Mouse (Mus musculus) embryonic facial prominence, embryonic 12.5 days (tissue): ENCODE data around the gene Sox8. TPM values are rescaled to one million over a fixed set of nuclear protein-coding genes. Genes with fewer than 3 reads are reported as not detected.

ENCODE experiments used
- ATAC-seq: fragments of 200-750 bp; cut with Nextera tagmentation; 2 replicates; pipeline ENCODE4 v1.8.0; 2017; ENCODE audit not compliant: insufficient number of reproducible peaks, insufficient read depth, low FRiP score, low TSS enrichment
- H3K27ac ChIP-seq: fragments of 300-500 bp; sonication (generic); 2 replicates; pipeline ENCODE4 v1.5.1; 2016; ENCODE audit warnings: mild to moderate bottlenecking
- H3K27me3 ChIP-seq: fragments of 300-500 bp; sonication (generic); 2 replicates; pipeline ENCODE4 v1.6.1; 2016; ENCODE audit warnings: mild to moderate bottlenecking, moderate library complexity
- H3K36me3 ChIP-seq: fragments of 300-500 bp; sonication (generic); 2 replicates; pipeline ENCODE4 v1.6.1; 2016; ENCODE audit warnings: mild to moderate bottlenecking
- H3K4me1 ChIP-seq: fragments of 300-500 bp; sonication (generic); 2 replicates; pipeline ENCODE4 v1.6.1; 2016
- H3K4me2 ChIP-seq: fragments of 300-500 bp; sonication (generic); replicated peaks from 2 replicates; pipeline ENCODE4 v1.6.1; 2016; ENCODE audit warnings: mild to moderate bottlenecking, moderate library complexity
- H3K4me3 ChIP-seq: fragments of 300-500 bp; sonication (generic); 2 replicates; pipeline ENCODE4 v1.5.1; 2016; ENCODE audit warnings: mild to moderate bottlenecking
- H3K9ac ChIP-seq: fragments of 300-500 bp; sonication (generic); 2 replicates; pipeline ENCODE4 v1.6.1; 2016; ENCODE audit warnings: mild to moderate bottlenecking, moderate library complexity
- H3K9me3 ChIP-seq: fragments of 300-500 bp; sonication (generic); 2 replicates; pipeline ENCODE4 v1.6.1; 2016; ENCODE audit warnings: mild to moderate bottlenecking, moderate library complexity
- WGBS: fragments of 180-500 bp; shearing (Covaris S2); methylation state at CpG from one replicate; pipeline ENCODE4 v1.1.7; 2016; 5-methylcytosine and 5-hydroxymethylcytosine counted together
- polyA plus RNA-seq: library from polyadenylated mRNA; unstranded; fragments of >200 nt; fragmentation: Nextera tagmentation; extraction: Ambion mirVana; gene quantifications from 2 replicates; pipeline ENCODE4 v1.2.1, GENCODE M21; 2016

Gene Sox8
- 11.8 and 13.2 TPM in 2 replicates for polyA plus RNA-seq

DNA sequence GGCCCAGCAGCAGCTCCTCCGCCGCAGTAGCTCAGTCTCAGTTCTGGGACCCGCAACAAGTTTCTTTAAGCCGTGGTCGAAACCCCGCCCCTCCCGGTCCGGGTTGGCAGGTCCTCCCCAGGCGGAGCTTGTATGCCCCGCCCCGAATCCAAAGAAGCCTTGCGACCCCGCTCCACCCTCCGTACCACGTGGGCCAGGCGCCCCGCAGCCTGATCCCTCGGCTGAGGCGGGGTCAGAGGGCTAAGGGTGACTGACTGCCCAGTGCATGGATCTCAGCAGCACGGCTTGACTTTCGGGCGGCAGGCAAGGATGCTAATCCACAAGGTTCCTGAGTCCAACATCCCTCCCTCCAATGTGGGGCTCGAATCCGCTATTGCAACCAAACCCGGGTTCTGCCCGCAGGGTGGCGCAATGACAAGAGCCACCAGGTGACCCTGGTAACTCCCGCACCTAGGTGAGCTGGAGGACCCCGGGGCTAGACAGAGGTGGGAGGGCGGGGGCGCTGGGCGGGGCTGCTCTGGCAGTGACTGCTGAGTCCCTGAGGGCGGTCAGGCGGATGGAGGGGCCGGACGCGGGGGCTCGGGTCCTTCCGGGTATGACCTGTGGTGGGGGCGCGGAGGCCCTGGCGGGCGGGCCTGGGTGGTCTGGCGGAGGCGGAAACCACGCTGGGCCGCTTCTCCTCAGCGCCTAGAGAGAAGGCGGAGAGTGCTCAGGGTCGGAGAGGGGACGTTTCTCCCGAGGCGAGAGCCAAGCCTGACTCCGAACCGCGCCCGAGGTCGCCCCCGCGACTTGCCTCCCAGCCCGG lies at the start of gene Sox8:
Sox8 (minus strand) TSS at position 39 of the 805 bp plus-strand sequence.
- Histone ChIP-seq H3K9me3 (no peaks in the 10 kb centered on the region), H3K4me2 (peak within 1 kb of the TSS; percentile 98), H3K36me3 (0 out of 2 replicates have a peak, but pooled peaks cover 3% of the 10 kb centered on the region), H3K4me1 (peaks cover 35% of the 10 kb centered on the region), H3K27me3 (peaks cover 29% of the 10 kb centered on the region), H3K9ac (peak within 1 kb of the TSS; percentile 60), H3K27ac (0 out of 2 replicates have a peak within 1 kb of the TSS, but pooled peaks have one; percentile 12), H3K4me3 (peak within 1 kb of the TSS; percentile 48)
- under 1% methylated on average over 61 of the region's 61 CpGs for WGBS
- peak; percentile 63 for ATAC-seq

DNA sequence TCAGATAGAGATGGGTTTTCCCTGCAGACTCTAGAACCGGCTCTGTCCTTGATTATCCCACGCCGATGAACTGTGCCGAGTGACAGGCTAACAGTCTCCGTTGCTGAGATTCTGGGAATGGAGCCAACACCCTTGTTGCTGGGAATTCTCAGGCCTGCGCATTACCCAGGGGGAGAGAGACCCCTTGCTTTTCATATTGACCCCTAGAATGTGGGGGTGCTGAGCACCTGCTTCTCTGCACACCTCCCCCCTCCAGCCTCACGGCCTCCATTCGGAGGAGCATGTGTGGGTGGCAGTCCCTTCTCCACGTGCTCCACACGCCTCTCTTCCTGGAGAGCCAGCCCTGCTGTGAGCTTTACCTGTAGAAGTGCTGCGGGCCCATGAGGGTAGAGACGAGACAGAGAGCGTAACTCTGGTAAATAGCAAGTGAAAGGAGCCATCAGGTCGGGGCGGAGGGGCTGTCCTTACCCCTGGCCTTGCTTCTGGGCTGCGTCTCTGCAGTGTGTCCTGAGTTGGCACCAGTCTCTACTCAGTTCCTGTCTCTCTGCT lies 48.1 kb upstream of the Sox8 start:
- Histone ChIP-seq H3K27ac (peak overlapping the region; percentile 72; the same call in 1 of the 2 replicates), H3K36me3 (peaks cover 12% of the 10 kb centered on the region; the same call in 1 of the 2 replicates)
- WGBS, result 45% methylated on average over 16 of the region's 16 CpGs

DNA sequence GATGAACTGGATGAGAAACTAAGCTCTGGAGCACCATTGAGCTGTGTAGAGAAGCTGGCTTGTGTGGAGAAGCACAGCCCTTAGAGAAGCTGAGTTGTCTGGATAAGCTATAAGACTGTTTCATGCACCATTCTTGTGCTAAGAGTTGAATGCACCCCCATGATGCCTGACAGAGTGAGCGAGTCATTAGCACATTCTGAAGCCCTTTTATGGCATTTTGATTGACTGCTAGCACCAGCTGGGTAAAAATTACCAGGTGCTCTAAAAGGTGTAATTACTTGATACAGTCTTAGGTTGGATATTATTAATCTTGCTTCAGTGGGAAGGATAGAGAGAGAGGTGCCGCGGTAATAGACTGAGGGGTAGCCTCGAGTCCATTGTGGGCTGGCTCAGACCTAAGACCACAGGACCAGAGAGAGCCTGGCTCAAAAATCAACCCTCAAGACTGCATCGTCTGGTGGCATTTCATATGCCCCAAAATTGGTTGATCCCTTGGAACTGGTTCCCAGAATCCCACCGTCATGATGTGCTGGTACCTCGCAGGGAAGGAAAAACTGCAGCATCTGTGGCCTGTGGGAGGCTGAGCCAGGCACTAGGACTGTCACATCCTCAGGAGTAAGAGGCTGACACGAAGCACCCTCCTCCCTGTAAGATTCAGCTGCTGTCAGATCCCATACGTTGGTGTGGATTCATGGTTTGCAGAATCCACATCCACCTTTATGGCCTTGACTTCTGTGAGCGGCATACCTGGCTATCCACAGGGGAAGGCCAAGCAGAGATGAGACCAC lies 44.4 kb upstream of the Sox8 start:
- 88% methylated on average over 10 of the region's 10 CpGs for WGBS
- Histone ChIP-seq H3K36me3 (peaks cover 21% of the 10 kb centered on the region; the same call in 1 of the 2 replicates), H3K9ac (no peak overlapping the region), H3K4me1 (peaks cover 27% of the 10 kb centered on the region), H3K4me3 (no peak overlapping the region), H3K27ac (no peak overlapping the region), H3K9me3 (no peaks in the 10 kb centered on the region), H3K27me3 (no peaks in the 10 kb centered on the region), H3K4me2 (no peak overlapping the region)
- no peak for ATAC-seq

More for the DNA sequence above, 48.1 kb upstream of the Sox8 start:
- no peak overlapping the region for H3K4me3 ChIP-seq
- no peaks in the 10 kb centered on the region for H3K27me3 ChIP-seq
- H3K9ac ChIP-seq, result no peak overlapping the region
- peaks cover 28% of the 10 kb centered on the region for H3K4me1 ChIP-seq
- H3K9me3 ChIP-seq, result no peaks in the 10 kb centered on the region
- no peak overlapping the region for H3K4me2 ChIP-seq
- ATAC-seq, result peak; percentile 29; the same call in 1 of the 2 replicates

DNA sequence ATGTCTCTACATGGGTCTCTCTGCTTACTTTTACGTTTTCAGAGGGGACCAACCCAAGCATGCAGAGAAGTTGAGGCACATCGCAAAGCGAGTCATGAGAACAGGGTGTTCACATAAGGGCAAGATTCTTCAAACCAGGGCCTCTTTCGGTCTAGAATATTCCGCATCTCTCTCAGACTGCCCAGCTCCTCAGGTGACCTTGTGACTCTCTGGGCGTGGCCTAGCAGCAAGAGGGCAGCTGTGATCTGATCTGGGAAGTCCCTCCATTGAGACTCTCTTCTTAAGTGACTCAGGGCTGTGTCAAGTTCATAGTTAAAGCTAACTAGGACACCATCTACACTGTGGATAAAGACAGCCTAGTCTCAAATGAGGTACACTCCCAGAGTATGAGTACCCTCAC lies 42.8 kb upstream of the Sox8 start:
- no peak for ATAC-seq
- Histone ChIP-seq H3K4me2 (no peak overlapping the region), H3K9me3 (no peaks in the 10 kb centered on the region), H3K4me1 (peaks cover 29% of the 10 kb centered on the region), H3K9ac (no peak overlapping the region), H3K27me3 (no peaks in the 10 kb centered on the region), H3K4me3 (no peak overlapping the region), H3K27ac (no peak overlapping the region), H3K36me3 (peaks cover 21% of the 10 kb centered on the region; the same call in 1 of the 2 replicates)
- WGBS, result 94% methylated on average over 6 of the region's 6 CpGs

DNA sequence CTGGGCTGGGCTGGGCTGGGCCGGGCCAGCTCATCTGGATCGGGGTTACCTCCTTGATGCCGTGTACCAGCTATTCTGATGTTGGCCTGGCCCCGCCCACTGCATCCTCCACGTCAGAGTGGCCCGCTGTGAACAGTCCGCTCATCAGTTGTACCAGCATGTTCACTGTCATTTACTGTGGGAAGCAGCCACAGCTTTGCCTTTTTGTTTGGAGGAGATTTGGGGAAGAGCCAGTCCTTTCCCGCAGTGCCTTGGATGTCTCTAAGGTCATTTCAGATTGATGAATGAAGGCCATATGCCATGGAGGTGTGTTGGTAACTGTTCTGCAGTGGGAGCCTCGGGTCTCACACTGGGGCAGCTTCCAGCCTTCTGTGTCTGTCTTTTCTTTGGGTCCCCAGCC lies 42.1 kb upstream of the Sox8 start:
- Histone ChIP-seq H3K36me3 (peaks cover 21% of the 10 kb centered on the region; the same call in 1 of the 2 replicates), H3K4me2 (no peak overlapping the region), H3K4me3 (no peak overlapping the region), H3K4me1 (peaks cover 22% of the 10 kb centered on the region), H3K9ac (no peak overlapping the region), H3K9me3 (no peaks in the 10 kb centered on the region), H3K27ac (no peak overlapping the region), H3K27me3 (no peaks in the 10 kb centered on the region)
- no peak for ATAC-seq
- WGBS, result 87% methylated on average over 9 of the region's 9 CpGs

DNA sequence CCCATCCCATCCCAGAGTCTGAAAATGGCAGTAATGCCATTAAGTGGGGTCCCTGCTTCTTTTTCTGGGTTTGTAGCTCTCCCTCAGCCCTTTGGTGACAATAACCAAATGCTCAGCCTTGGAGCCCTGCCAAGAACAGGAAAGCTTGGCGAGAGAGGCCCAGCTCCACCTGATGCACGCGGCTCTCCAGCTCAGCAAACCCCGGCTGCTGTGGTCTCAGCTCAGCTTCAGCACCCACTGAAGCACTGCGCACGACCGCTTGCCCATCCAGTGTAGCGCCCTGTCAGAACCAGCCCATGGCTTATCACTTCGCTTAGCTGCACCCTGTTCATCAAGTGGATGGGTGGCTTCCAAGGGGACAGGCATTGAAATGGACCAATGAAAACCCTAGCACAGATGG lies 39.7 kb upstream of the Sox8 start:
- H3K4me3 ChIP-seq, result no peak overlapping the region
- no peak for ATAC-seq
- H3K9me3 ChIP-seq, result no peaks in the 10 kb centered on the region
- H3K4me1 ChIP-seq, result peaks cover 22% of the 10 kb centered on the region
- H3K9ac ChIP-seq, result no peak overlapping the region
- H3K27ac ChIP-seq, result peak overlapping the region; percentile 26; the same call in 1 of the 2 replicates
- H3K27me3 ChIP-seq, result no peaks in the 10 kb centered on the region
- peaks cover 15% of the 10 kb centered on the region; the same call in 1 of the 2 replicates for H3K36me3 ChIP-seq
- 63% methylated on average over 9 of the region's 9 CpGs for WGBS
- no peak overlapping the region for H3K4me2 ChIP-seq

DNA sequence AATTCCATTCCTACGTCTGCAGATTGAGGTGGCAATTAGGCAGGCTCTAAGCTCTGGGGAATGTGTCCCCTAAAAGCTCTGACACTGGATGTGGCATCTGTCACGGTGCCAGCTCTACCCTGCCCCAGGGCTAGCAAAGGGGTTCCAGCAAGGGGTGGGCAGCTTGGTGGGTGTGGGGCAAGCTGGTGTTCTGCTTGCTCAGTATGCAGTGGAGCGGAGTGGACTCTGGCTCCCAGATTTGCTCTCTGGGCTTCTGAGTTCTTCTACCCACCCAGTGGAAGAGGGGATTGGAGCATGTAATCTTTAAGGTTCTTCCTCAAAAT lies 39.0 kb upstream of the Sox8 start:
- H3K27ac ChIP-seq, result peak overlapping the region; percentile 26; the same call in 1 of the 2 replicates
- H3K9me3 ChIP-seq, result no peaks in the 10 kb centered on the region
- no peak overlapping the region for H3K4me3 ChIP-seq
- ATAC-seq, result no peak
- H3K9ac ChIP-seq, result no peak overlapping the region
- H3K4me2 ChIP-seq, result no peak overlapping the region
- 53% methylated on average over 3 of the region's 3 CpGs for WGBS
- H3K36me3 ChIP-seq, result peaks cover 15% of the 10 kb centered on the region; the same call in 1 of the 2 replicates
- no peaks in the 10 kb centered on the region for H3K27me3 ChIP-seq
- peaks cover 22% of the 10 kb centered on the region for H3K4me1 ChIP-seq

DNA sequence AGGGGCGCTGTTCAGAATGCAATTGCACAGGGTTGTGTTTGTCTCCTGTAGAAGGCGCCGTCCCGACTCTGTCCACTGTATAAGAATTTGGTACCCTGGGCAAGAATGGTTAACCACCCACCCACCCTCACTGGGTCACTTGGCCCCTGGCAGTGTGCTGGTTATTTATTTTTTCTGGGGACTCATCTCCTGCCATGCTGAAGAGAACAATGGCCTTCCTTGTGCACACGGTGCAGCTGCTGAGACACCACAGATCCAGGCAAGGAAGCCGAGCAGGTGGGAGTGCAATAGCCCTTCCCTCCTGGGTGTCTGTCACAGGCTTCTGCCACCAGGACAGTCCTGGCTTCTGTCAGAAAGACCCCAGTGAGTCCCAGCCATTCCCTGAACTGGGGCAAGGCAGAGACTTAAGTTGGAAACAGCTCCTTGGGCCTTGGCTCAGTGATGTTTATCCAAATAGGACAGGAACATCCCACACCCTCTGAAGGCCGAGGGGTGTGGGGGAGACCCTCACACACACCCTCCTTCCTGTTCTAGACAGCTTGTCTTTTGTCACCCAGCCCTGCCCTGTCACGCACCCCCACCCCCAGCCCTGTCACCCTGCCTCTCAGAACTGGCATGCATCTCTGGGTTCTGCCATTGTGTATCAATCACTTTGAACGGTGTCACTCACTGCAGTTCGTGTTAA lies 38.5 kb upstream of the Sox8 start:
- Histone ChIP-seq H3K27me3 (no peaks in the 10 kb centered on the region), H3K27ac (peak overlapping the region; percentile 54; the same call in 1 of the 2 replicates), H3K4me1 (peaks cover 25% of the 10 kb centered on the region), H3K4me2 (no peak overlapping the region), H3K9ac (no peak overlapping the region), H3K4me3 (no peak overlapping the region), H3K36me3 (peaks cover 12% of the 10 kb centered on the region; the same call in 1 of the 2 replicates), H3K9me3 (no peaks in the 10 kb centered on the region)
- WGBS, result 50% methylated on average over 10 of the region's 10 CpGs
- 0 out of 2 replicates have a peak, but pooled peaks have one; percentile 30 for ATAC-seq

DNA sequence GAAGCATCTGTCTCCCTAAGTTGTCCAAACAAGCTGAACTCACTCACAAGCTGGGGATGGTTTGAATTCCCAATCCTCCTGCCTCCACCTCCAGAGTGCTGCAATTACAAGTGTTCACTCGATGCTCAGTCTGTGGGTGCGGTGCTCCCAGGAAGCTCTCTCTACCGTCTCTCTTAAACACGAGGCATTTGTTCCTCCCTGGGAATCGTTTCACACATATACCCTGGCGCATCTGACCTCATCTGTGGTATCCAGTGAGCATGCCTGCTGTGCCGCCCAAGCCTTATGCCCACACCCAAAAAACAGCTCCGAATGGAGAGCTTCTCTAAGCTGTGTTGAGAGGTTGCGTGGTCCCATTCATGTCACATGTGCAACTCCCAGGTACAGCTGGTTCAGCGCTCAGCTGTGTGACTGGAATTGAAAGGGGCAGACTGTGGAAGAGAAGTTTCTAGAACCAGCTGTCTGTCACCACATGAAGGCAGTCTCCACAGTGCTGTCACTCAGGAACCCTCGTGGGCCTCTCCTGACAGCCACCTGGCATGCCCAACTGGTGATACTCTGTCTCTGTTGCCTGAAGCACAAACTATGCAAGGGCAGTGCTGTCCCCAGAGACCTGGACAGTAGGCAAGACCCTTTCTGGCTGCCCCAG lies 37.8 kb upstream of the Sox8 start:
- Histone ChIP-seq H3K36me3 (peaks cover 5% of the 10 kb centered on the region; the same call in 1 of the 2 replicates), H3K27me3 (no peaks in the 10 kb centered on the region), H3K9me3 (no peaks in the 10 kb centered on the region), H3K9ac (no peak overlapping the region), H3K27ac (peak overlapping the region; percentile 54; the same call in 1 of the 2 replicates), H3K4me2 (no peak overlapping the region), H3K4me3 (no peak overlapping the region), H3K4me1 (peaks cover 25% of the 10 kb centered on the region)
- WGBS, result 79% methylated on average over 11 of the region's 11 CpGs
- no peak for ATAC-seq

DNA sequence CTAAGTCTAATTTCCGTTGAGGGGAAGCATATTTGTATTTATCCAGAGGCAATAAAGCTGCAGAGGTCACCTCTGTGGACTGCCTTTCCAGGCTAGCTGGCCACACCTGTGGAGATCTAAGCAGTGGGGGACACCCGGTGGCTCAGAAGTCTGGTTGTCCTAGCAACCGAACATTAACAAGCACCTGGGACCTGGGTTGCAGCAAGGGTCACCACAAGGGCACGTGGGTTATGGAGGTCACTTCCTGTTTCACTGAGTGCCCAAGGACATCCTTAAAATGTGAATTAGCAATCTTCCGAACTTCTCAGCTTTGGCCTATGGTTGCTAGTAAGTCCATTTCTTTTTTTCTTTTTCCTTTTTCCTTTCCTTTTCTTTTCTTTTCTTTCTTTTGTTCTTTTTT lies 33.7 kb upstream of the Sox8 start:
- no peak overlapping the region for H3K4me3 ChIP-seq
- H3K27ac ChIP-seq, result no peak overlapping the region
- 17% methylated on average over 5 of the region's 5 CpGs for WGBS
- H3K9me3 ChIP-seq, result no peaks in the 10 kb centered on the region
- no peak overlapping the region for H3K4me2 ChIP-seq
- peaks cover 12% of the 10 kb centered on the region for H3K4me1 ChIP-seq
- no peaks in the 10 kb centered on the region for H3K27me3 ChIP-seq
- no peak for ATAC-seq
- no peak overlapping the region for H3K9ac ChIP-seq
- H3K36me3 ChIP-seq, result no peaks in the 10 kb centered on the region
